Mouse (Mus musculus) neutrophil, adult 5-6 weeks (primary cell): ENCODE results near the gene Dedd. TPM values are rescaled to one million over a fixed set of nuclear protein-coding genes. Genes with fewer than 3 reads are reported as not detected.

ENCODE experiments used
- ATAC-seq: fragments of 151-379, 151-347 bp; 2 replicates; pipeline ENCODE4 v1.8.0; 2017; ENCODE audit warnings: mild to moderate bottlenecking, moderate TSS enrichment; ENCODE audit not compliant: insufficient number of reproducible peaks, poor library complexity, low FRiP score, severe bottlenecking; ENCODE audit errors: extremely low read depth
- total RNA-seq: library from RNA; stranded (forward); fragments of 200-1000 nt; gene quantifications from 2 replicates; pipeline ENCODE4 v1.2.3, GENCODE M21; 2017

Gene Dedd
- total RNA-seq, 1 experiment from 2014 or later = 24.2 TPM

- peak; percentile 90 for ATAC-seq
Observed at GRCm38 (mm10) chr1:171388376-171389102, 59.6 kb downstream of the Dedd start, which contains the start of gene Arhgap30. TSS of gene Arhgap30 (plus strand) at chr1:171388954.

GRCm38 (mm10) chr1:171390101-171390500, 61.2 kb downstream of the Dedd start:
- peak; percentile 75 for ATAC-seq

Other genes with a start within 250 kb of the Dedd start
- gene Cfap126, start 215.2 kb upstream of the Dedd start, total RNA-seq = not detected in 2 replicates
- gene Sdhc, start 178.5 kb upstream of the Dedd start, total RNA-seq = 16.3 and 16.9 TPM in 2 replicates
- gene Mpz, start 178.4 kb upstream of the Dedd start, total RNA-seq = not detected in 2 replicates
- 0.49 and 0.81 TPM in 2 replicates for gene Pcp4l1, start 132.9 kb upstream of the Dedd start, total RNA-seq
- gene Nr1i3, start 115.2 kb upstream of the Dedd start, total RNA-seq = 0.25 TPM in 1 of 2 replicates, not detected in the other
- gene Tomm40l, start 106.6 kb upstream of the Dedd start, total RNA-seq = 6.6 and 7.5 TPM in 2 replicates
- not detected in 2 replicates for gene Apoa2, start 104.1 kb upstream of the Dedd start, total RNA-seq
- gene Fcer1g, start 94.8 kb upstream of the Dedd start, total RNA-seq = 410 and 425 TPM in 2 replicates
- 0.12 TPM in 1 of 2 replicates, not detected in the other for gene Adamts4, start 78.7 kb upstream of the Dedd start, total RNA-seq
- 150 and 174 TPM in 2 replicates for gene Ndufs2, start 77.8 kb upstream of the Dedd start, total RNA-seq
- gene B4galt3, start 58.8 kb upstream of the Dedd start, total RNA-seq = 116 and 144 TPM in 2 replicates
- 48.4 and 57.0 TPM in 2 replicates for gene Ppox, start 48.0 kb upstream of the Dedd start, total RNA-seq
- gene Usp21, start 41.2 kb upstream of the Dedd start, total RNA-seq = 45.5 and 45.7 TPM in 2 replicates
- 32.0 and 39.7 TPM in 2 replicates for gene Ufc1, start 34.1 kb upstream of the Dedd start, total RNA-seq
- gene Nit1, start 16.5 kb downstream of the Dedd start, total RNA-seq = 27.2 and 33.0 TPM in 2 replicates
- gene Pfdn2, start 16.5 kb downstream of the Dedd start, total RNA-seq = 13.1 and 18.7 TPM in 2 replicates
- gene Klhdc9, start 31.7 kb downstream of the Dedd start, total RNA-seq = 0.58 TPM in 1 of 2 replicates, not detected in the other
- 2.2 and 2.9 TPM in 2 replicates for gene Nectin4, start 41.0 kb downstream of the Dedd start, total RNA-seq
- 441 and 469 TPM in 2 replicates for gene Arhgap30, start 59.8 kb downstream of the Dedd start, total RNA-seq
- gene Usf1, start 82.2 kb downstream of the Dedd start, total RNA-seq = 111 and 138 TPM in 2 replicates
- gene Tstd1, start 89.7 kb downstream of the Dedd start, total RNA-seq = 8.8 and 15.2 TPM in 2 replicates
- 2.5 and 2.9 TPM in 2 replicates for gene F11r, start 108.4 kb downstream of the Dedd start, total RNA-seq
- gene Alyref2, start 174.3 kb downstream of the Dedd start, total RNA-seq = 20.3 and 20.7 TPM in 2 replicates
- gene Itln1, start 206.1 kb downstream of the Dedd start, total RNA-seq = not detected in 2 replicates
- gene Cd244a, start 230.0 kb downstream of the Dedd start, total RNA-seq = 126 and 134 TPM in 2 replicates